Mouse (Mus musculus) adrenal gland, adult (tissue): ENCODE results near the gene Smo.
A peak's percentile ranks its signal among the peaks of the same experiment; 100 is the strongest.

ENCODE experiments used
- DNase-seq, 2 experiments: peaks; one replicate each; pipeline ENCODE4 v3.0.0; 2022 to 2023; ENCODE audit warnings: low spot score in 1 of 2; ENCODE audit not compliant: inconsistent age in 2 of 2

Smo gene

GRCm38 (mm10) chr6:29772236-29772635 is 36.9 kb downstream of the Smo start:
- DNase-seq, result no peak

GRCm38 (mm10) chr6:29774161-29774560 is 38.9 kb downstream of the Smo start:
- no peak for DNase-seq

- peak; percentile 31 to 65 for DNase-seq
These were observed 40.3 kb downstream of the Smo start for GRCm38 (mm10) chr6:29775609-29776008.

DNA sequence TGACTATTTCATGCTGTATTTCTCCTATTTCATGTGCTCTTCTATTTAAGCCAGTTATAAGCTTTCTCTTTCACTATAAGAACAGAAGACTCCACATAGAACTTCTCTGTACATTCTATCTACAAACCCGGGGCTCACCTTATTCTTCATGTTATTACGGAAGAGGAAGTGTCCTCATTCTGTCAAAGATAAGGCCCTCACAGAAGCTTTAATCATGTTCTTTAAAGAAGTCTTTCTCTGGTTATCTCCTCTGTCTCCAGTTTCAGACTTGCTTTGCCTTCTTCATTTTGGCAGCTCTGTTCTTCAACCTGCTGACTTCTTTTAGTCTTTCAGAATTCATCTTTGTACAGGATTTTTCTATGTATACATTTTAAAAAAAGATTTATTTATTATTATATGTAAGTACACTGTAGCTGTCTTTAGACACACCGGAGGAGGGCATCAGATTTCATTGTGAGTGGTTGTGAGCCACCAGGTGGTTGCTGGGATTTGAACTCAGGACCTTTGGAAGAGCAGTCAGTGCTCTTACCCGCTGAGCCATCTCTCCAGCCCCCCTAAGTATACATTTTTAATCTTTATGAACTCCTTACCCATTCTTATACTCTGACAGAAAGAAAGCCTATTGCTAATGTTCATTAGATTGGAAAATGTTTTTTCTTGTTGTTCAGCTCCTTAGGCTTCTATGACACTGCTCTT is 41.4 kb downstream of the Smo start:
- DNase-seq, result no peak

GRCm38 (mm10) chr6:29777238-29777555 is 41.9 kb downstream of the Smo start:
- DNase-seq, result no peak

- DNase-seq, result no peak
These were observed 44.8 kb downstream of the Smo start for GRCm38 (mm10) chr6:29780082-29780481.

- no peak for DNase-seq
These were observed 45.3 kb downstream of the Smo start for GRCm38 (mm10) chr6:29780571-29780970.

DNA sequence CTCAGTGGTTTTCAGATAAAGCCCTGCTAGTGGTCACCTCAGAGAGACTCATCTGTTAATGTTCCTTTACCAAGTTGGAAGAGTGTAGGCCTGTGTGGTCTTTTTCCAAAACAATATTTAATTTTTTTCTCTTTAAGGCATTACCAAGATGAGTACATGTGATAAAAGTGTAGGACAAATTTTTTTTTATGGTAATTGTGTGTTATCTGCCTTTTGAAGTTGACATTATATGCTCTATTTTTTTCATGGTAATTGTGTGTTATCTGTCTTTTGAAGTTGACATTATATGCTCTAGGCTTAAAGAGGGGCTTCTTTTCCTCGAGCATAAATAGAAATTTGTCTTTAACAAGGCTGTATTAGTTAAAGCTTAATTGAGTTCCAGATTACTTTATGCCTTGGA is 46.9 kb downstream of the Smo start:
- no peak for DNase-seq

GRCm38 (mm10) chr6:29783960-29784359 is 48.7 kb downstream of the Smo start:
- DNase-seq, result no peak

- no peak for DNase-seq
These were observed 49.2 kb downstream of the Smo start for GRCm38 (mm10) chr6:29784413-29785021.

DNA sequence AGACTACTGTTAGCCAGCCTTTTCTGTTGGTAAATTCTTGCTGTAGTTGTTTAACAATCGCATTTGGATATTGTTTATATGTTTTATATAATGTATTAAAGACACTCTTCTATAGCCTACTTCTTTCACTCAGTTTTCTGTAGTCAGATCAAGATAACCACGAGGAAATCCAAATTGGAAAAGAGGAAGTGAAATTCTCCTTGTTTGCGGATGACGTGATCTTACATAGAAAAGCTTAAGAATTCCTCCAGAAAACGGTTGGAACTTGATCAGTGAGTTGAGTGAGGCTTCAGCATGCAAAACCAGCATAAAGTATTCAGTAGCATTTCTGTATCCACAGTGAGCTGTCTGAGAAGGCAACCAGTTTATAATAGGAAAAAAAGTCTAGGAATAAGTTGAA is 50.5 kb downstream of the Smo start:
- no peak for DNase-seq

- DNase-seq, result no peak
These were observed 53.6 kb downstream of the Smo start for GRCm38 (mm10) chr6:29788779-29789350.

GRCm38 (mm10) chr6:29790014-29790698 is 54.9 kb downstream of the Smo start:
- no peak for DNase-seq

GRCm38 (mm10) chr6:29793520-29793919 is 58.2 kb downstream of the Smo start:
- no peak for DNase-seq

GRCm38 (mm10) chr6:29794582-29794981 is 59.3 kb downstream of the Smo start:
- DNase-seq, result peak in 1 of 2 experiments; percentile 33

- no peak for DNase-seq
These were observed 67.7 kb downstream of the Smo start for GRCm38 (mm10) chr6:29802979-29803378.

DNA sequence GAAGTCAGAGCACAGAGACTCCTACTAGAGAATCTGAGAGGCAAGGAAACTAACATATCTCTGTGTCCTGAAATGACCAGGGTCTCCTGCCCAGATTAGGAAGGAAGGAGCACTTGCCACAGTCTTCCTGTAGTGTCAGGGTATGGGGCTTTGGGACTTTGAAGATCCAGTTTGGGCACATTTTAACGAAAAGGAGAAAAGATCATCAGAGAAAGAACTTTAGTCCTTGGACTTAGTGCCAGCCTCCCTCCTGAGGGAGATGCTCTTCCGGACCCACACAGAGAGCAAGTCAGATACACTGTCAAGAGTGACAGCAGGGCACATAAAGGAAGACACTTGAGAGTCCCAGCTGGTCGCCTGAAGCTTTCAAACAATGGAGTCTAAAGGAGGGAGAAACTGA is 68.7 kb downstream of the Smo start:
- peak in 1 of 2 experiments; percentile 34 for DNase-seq

DNA sequence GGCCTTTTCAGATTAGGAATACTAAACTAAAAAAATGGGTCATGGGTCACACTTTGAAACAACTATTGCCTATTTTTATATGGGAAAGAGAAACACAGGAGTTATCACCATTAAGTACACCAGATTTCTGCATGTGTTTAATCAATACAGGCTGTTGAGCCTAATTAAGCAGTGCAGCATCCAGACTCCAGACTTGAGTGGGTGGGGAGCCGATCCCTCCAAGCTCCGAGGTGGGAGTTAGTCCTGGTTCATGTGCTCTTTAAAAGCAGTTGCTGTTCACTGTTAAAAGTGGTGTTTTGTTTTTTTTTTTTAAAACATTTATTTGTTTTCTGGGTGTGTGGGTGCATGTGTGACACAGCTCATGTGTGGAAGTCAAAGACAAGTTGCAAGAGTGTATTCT is 70.1 kb downstream of the Smo start:
- DNase-seq, result no peak
